Mouse (Mus musculus): ENCODE measurements around the gene Ccno.

Gene Ccno

GRCm38 (mm10) chr13:113000576-113001318 is 13.1 kb downstream of the Ccno start:
- no peak for DNase-seq (ENCODE audit: low spot score in 2 of 2)

- DNase-seq (ENCODE audit: low spot score in 2 of 2), result no peak
Observed at GRCm38 (mm10) chr13:113012683-113013082, 25.1 kb downstream of the Ccno start.

- peak in 1 of 2 experiments; percentile 32 for DNase-seq (ENCODE audit: low spot score in 2 of 2)
Observed at GRCm38 (mm10) chr13:113013174-113013953, 25.8 kb downstream of the Ccno start.

- no peak for DNase-seq (ENCODE audit: low spot score in 2 of 2)
Observed at GRCm38 (mm10) chr13:113021521-113021920, 33.9 kb downstream of the Ccno start.

GRCm38 (mm10) chr13:113022467-113022866 is 34.9 kb downstream of the Ccno start:
- no peak for DNase-seq (ENCODE audit: low spot score in 2 of 2)

- no peak for DNase-seq (ENCODE audit: low spot score in 2 of 2)
Observed at GRCm38 (mm10) chr13:113023274-113024143, 35.9 kb downstream of the Ccno start.

GRCm38 (mm10) chr13:113031351-113031750 is 43.7 kb downstream of the Ccno start:
- DNase-seq (ENCODE audit: low spot score in 2 of 2), result peak in 1 of 2 experiments; percentile 13

GRCm38 (mm10) chr13:113031792-113032571 is 44.4 kb downstream of the Ccno start:
- DNase-seq (ENCODE audit: low spot score in 2 of 2), result peak; percentile 45 to 46

- DNase-seq (ENCODE audit: low spot score in 2 of 2), result no peak
Observed at GRCm38 (mm10) chr13:113032831-113033230, 45.2 kb downstream of the Ccno start.

- DNase-seq (ENCODE audit: low spot score in 2 of 2), result no peak
Observed at GRCm38 (mm10) chr13:113034271-113034886, 46.8 kb downstream of the Ccno start.

GRCm38 (mm10) chr13:113034950-113035421 is 47.4 kb downstream of the Ccno start, which contains the start of gene Cdc20b:
Gene Cdc20b (plus strand): TSS chr13:113035111.
- peak; percentile 20 to 33 for DNase-seq (ENCODE audit: low spot score in 2 of 2)

GRCm38 (mm10) chr13:113035852-113036251 is 48.2 kb downstream of the Ccno start:
- DNase-seq (ENCODE audit: low spot score in 2 of 2), result peak; percentile 66 to 81
